In the genomic region with DNA sequence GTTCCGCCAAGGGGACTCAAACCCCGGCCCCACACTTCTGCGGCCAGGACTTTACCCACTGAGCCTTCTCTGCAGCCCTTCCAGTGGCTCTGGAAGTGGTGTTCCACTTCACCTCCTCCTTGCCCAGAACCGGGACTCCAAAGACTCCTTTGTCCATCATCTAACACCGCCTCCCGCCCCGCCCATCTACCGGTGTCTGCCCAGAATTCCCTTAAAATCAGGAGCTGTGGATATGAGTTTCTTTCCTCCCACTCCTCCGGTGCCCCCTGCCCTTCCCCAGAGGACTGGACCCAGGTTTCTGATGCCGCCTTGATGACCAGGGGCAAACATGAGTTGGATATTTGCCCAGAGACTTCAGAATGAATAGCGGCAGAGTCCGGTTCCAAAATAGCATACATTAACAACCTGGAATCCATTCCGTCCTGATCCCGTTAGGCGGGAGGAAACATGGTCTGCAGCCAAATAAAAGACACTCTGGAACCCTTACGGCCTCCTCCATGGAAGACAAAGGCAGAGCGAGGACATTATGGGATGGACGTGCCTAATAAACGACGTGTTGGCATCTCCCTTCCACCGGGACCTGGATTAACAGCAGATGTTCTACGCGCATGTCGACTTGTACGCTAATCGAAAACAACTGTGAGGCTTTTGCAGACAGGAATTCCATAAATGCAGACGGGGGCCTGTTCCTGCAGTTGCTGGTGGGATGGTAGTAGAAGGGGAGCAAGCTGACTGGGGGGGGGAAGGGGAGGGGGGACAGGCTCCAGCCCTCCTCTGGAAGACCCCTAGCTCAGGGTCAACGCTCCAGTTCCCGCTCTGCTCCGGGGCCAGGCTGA, we compare ENCODE assay signal across 8 mouse cellular contexts.
DNase-seq lines count a peak whose midpoint lies in the region; ATAC-seq and TF ChIP-seq lines count a peak whose summit lies in the region.

No protein-coding gene starts in this region.

- H3K4me2 ChIP-seq in liver, embryonic 12.5 days: no peak overlapping the region
- H3K4me2 ChIP-seq in embryonic facial prominence, embryonic 14.5 days (ENCODE audit: low read depth, low read length): peak overlapping the region; percentile 43
- H3K4me2 ChIP-seq in intestine, embryonic 14.5 days (ENCODE audit: low read length): peak overlapping the region; percentile 48
- H3K4me2 ChIP-seq in myocyte (ENCODE audit: low read depth): peak overlapping the region; percentile 9

- H3K4me1 ChIP-seq in liver, embryonic 12.5 days: 0 out of 2 replicates have a peak, but pooled peaks cover 7% of the 10 kb centered on the region
- H3K4me1 ChIP-seq in embryonic facial prominence, embryonic 14.5 days (ENCODE audit: control insufficient read depth, insufficient read depth, low read length): peaks cover 22% of the 10 kb centered on the region
- peaks cover 7% of the 10 kb centered on the region for H3K4me1 ChIP-seq in intestine, embryonic 14.5 days (replicated peaks; ENCODE audit: control insufficient read depth, insufficient read depth, low read length)

- peak; percentile 21 for DNase-seq in liver
- DNase-seq in embryonic facial prominence, embryonic 14.5 days (ENCODE audit: low spot score): peak; percentile 97
- DNase-seq in intestine, embryonic 14.5 days (ENCODE audit: low spot score): no peak
- no peak for DNase-seq in cerebellum, adult 11 months
- DNase-seq in frontal cortex, postnatal 10 days (ENCODE audit: low spot score in 2 of 2): no peak
- DNase-seq in adrenal gland, postnatal 25 days: no peak

- H3K36me3 ChIP-seq in liver, embryonic 12.5 days: no peaks in the 10 kb centered on the region
- H3K36me3 ChIP-seq in embryonic facial prominence, embryonic 14.5 days (ENCODE audit: control insufficient read depth, insufficient read depth, low read length): peaks cover 12% of the 10 kb centered on the region; the same call in 1 of the 2 replicates
- H3K36me3 ChIP-seq in intestine, embryonic 14.5 days (ENCODE audit: control insufficient read depth, insufficient read depth, low read length): no peaks in the 10 kb centered on the region
- H3K36me3 ChIP-seq in myocyte (ENCODE audit: control insufficient read depth, insufficient read depth): no peaks in the 10 kb centered on the region

- H3K79me2 ChIP-seq in myocyte (ENCODE audit: control insufficient read depth, insufficient read depth): no peaks in the 10 kb centered on the region

- H3K9ac ChIP-seq in liver, embryonic 12.5 days: no peak overlapping the region
- peak overlapping the region; percentile 17 for H3K9ac ChIP-seq in embryonic facial prominence, embryonic 14.5 days (ENCODE audit: low read depth, low read length)
- no peak overlapping the region for H3K9ac ChIP-seq in intestine, embryonic 14.5 days (ENCODE audit: low read length)

- H3K9me3 ChIP-seq in liver, embryonic 12.5 days (replicated peaks): no peaks in the 10 kb centered on the region
- peaks cover 5% of the 10 kb centered on the region; the same call in 1 of the 2 replicates for H3K9me3 ChIP-seq in embryonic facial prominence, embryonic 14.5 days (ENCODE audit: control insufficient read depth, low read length)
- H3K9me3 ChIP-seq in intestine, embryonic 14.5 days (ENCODE audit: control insufficient read depth, low read length): 0 out of 2 replicates have a peak, but pooled peaks cover 5% of the 10 kb centered on the region

- H3K27ac ChIP-seq in liver, embryonic 12.5 days: no peak overlapping the region
- peak overlapping the region; percentile 80 for H3K27ac ChIP-seq in embryonic facial prominence, embryonic 14.5 days (replicated peaks; ENCODE audit: low read depth, low read length)
- H3K27ac ChIP-seq in intestine, embryonic 14.5 days (ENCODE audit: low read depth): peak overlapping the region; percentile 68

- no peaks in the 10 kb centered on the region for H3K27me3 ChIP-seq in liver, embryonic 12.5 days (replicated peaks)
- H3K27me3 ChIP-seq in embryonic facial prominence, embryonic 14.5 days (replicated peaks; ENCODE audit: control insufficient read depth, insufficient read depth, low read length): no peaks in the 10 kb centered on the region
- H3K27me3 ChIP-seq in intestine, embryonic 14.5 days (replicated peaks; ENCODE audit: control insufficient read depth, insufficient read depth, low read length): no peaks in the 10 kb centered on the region
- H3K27me3 ChIP-seq in myocyte (ENCODE audit: control insufficient read depth, insufficient read depth, insufficient read length): peaks cover 71% of the 10 kb centered on the region

- H3ac ChIP-seq in myocyte (ENCODE audit: control insufficient read depth, insufficient read length): no peak overlapping the region

- H3K4me3 ChIP-seq in liver, embryonic 12.5 days: no peak overlapping the region
- H3K4me3 ChIP-seq in embryonic facial prominence, embryonic 14.5 days (ENCODE audit: low read depth, low read length): peak overlapping the region; percentile 8
- H3K4me3 ChIP-seq in intestine, embryonic 14.5 days (ENCODE audit: low read depth, low read length): no peak overlapping the region
- H3K4me3 ChIP-seq in myocyte: no peak overlapping the region

- no peak for ATAC-seq in liver, embryonic 12.5 days
- peak; percentile 83 for ATAC-seq in embryonic facial prominence, embryonic 14.5 days (ENCODE audit: low read depth)
- no peak for ATAC-seq in intestine, embryonic 14.5 days (replicated peaks; ENCODE audit: low FRiP score, low TSS enrichment, low read depth)

- WGBS in liver, embryonic 12.5 days (ENCODE audit: insufficient replicate concordance): 60% methylated on average over 30 of the region's 30 CpGs
- WGBS in embryonic facial prominence, embryonic 14.5 days: 27% methylated on average over 30 of the region's 30 CpGs
- 44% methylated on average over 30 of the region's 30 CpGs for WGBS in intestine, embryonic 14.5 days

- no peak for TF ChIP-seq POLR2A in myocyte (IDR thresholded peaks at IDR 0.05; ENCODE audit: insufficient read length, low read depth)

TF ChIP-seq in myocyte, 11 proteins besides CTCF, POLR2A, EP300 and RAD21:
- TF ChIP-seq MYOD1 (IDR thresholded peaks at IDR 0.05; ENCODE audit: control insufficient read depth in 1 of 3, insufficient read length in 2 of 3, low read depth in 2 of 3) (no peak), USF1 (IDR thresholded peaks at IDR 0.05; ENCODE audit: low read depth) (no peak), POLR2AphosphoS2 (IDR thresholded peaks at IDR 0.05; ENCODE audit: insufficient read length, low read depth) (no peak), MAX (IDR thresholded peaks at IDR 0.05; ENCODE audit: low read depth) (no peak), TCF12 (IDR thresholded peaks at IDR 0.05; ENCODE audit: insufficient read depth, poor library complexity, severe bottlenecking) (no peak), SRF (IDR thresholded peaks at IDR 0.05; ENCODE audit: control insufficient read depth, insufficient read length, low read depth) (no peak), MYOG (IDR thresholded peaks at IDR 0.05; ENCODE audit: control insufficient read depth in 1 of 3, insufficient read depth in 1 of 3, insufficient read length in 2 of 3, low read depth in 2 of 3) (no peak), E2F4 (IDR thresholded peaks at IDR 0.05; ENCODE audit: insufficient read depth) (no peak), CEBPB (IDR thresholded peaks at IDR 0.05; ENCODE audit: insufficient read depth, poor library complexity, severe bottlenecking) (no peak), REST (IDR thresholded peaks at IDR 0.05; ENCODE audit: insufficient read depth, insufficient read length) (no peak), TCF3 (IDR thresholded peaks at IDR 0.05; ENCODE audit: insufficient read length, low read depth) (no peak)
TF ChIP-seq in myocyte: peak in this region for 0.

Comparison
In these comparisons a context has a peak if more than half of its experiments do, and no peak if none do; other contexts are left out.
1. DNase-seq: peak in liver (single experiment) and embryonic facial prominence, embryonic 14.5 days (single experiment); none in intestine, embryonic 14.5 days (single experiment), cerebellum, adult 11 months (single experiment), frontal cortex, postnatal 10 days (0 of 2) and adrenal gland, postnatal 25 days (single experiment).